Mouse (Mus musculus) intestine, postnatal 0 days (tissue): ENCODE results near the gene Vti1a. TPM values are rescaled to one million over a fixed set of nuclear protein-coding genes. Genes with fewer than 3 reads are reported as not detected.

Experiments
- ATAC-seq: fragments of 200-750 bp; cut with Nextera tagmentation; 2 replicates; pipeline ENCODE4 v1.8.0; 2017; ENCODE audit warnings: mild to moderate bottlenecking, moderate TSS enrichment, moderate library complexity
- H3K27ac ChIP-seq: fragments of 300-500 bp; sonication (generic); 2 replicates; pipeline ENCODE4 v1.5.1; 2014; ENCODE audit warnings: mild to moderate bottlenecking, low read depth, low read length, moderate library complexity
- H3K27me3 ChIP-seq: fragments of 300-500 bp; sonication (generic); replicated peaks from 2 replicates; pipeline ENCODE4 v1.6.1; 2014; ENCODE audit warnings: low read length, mixed read lengths; ENCODE audit not compliant: control insufficient read depth, insufficient read depth
- H3K36me3 ChIP-seq: fragments of 300-500 bp; sonication (generic); 2 replicates; pipeline ENCODE4 v1.6.1; 2014; ENCODE audit warnings: mild to moderate bottlenecking, moderate library complexity; ENCODE audit not compliant: control insufficient read depth, insufficient read depth
- H3K4me1 ChIP-seq: fragments of 300-500 bp; sonication (generic); replicated peaks from 2 replicates; pipeline ENCODE4 v1.6.1; 2014; ENCODE audit warnings: antibody characterized with exemption, low read length, mixed read lengths; ENCODE audit not compliant: control insufficient read depth, insufficient read depth
- H3K4me2 ChIP-seq: fragments of 300-500 bp; sonication (generic); replicated peaks from 2 replicates; pipeline ENCODE4 v1.6.1; 2014; ENCODE audit warnings: low read depth, mild to moderate bottlenecking, moderate library complexity
- H3K4me3 ChIP-seq: fragments of 300-500 bp; sonication (generic); 2 replicates; pipeline ENCODE4 v1.5.1; 2014; ENCODE audit warnings: low read depth, low read length
- H3K9ac ChIP-seq: fragments of 300-500 bp; sonication (generic); 2 replicates; pipeline ENCODE4 v1.6.1; 2014; ENCODE audit warnings: mild to moderate bottlenecking, low read depth, low read length
- H3K9me3 ChIP-seq: fragments of 300-500 bp; sonication (generic); 2 replicates; pipeline ENCODE4 v1.6.1; 2016; ENCODE audit warnings: mixed run types; ENCODE audit not compliant: control insufficient read depth
- CTCF ChIP-seq: sonication (generic); IDR thresholded peaks from 2 replicates; pipeline ENCODE4 v1.5.1; 2016; ENCODE audit warnings: low read depth, mild to moderate bottlenecking, control low read depth, antibody characterized with exemption, moderate library complexity
- WGBS: fragments of 180-500 bp; shearing (Covaris S2); extraction: QIAGEN DNeasy Blood & Tissue Kit; methylation state at CpG from one replicate; pipeline ENCODE4 v1.1.7; 2014; 5-methylcytosine and 5-hydroxymethylcytosine counted together
- polyA plus RNA-seq: library from polyadenylated mRNA; unstranded; fragments of >200 nt; fragmentation: Nextera tagmentation; extraction: Ambion mirVana; gene quantifications from 2 replicates; pipeline ENCODE4 v1.2.1, GENCODE M21; 2015

Gene Vti1a
- polyA plus RNA-seq, 1 experiment from 2014 or later, result 21.3 TPM

GRCm38 (mm10) chr19:55335881-55336280, 19.8 kb downstream of the Vti1a start:
- no peak overlapping the region for H3K4me3 ChIP-seq
- no peak overlapping the region for H3K27ac ChIP-seq
- H3K4me2 ChIP-seq, result no peak overlapping the region
- H3K4me1 ChIP-seq, result no peaks in the 10 kb centered on the region
- TF ChIP-seq CTCF, result peak; percentile 75
- no peaks in the 10 kb centered on the region for H3K27me3 ChIP-seq
- no peak overlapping the region for H3K9ac ChIP-seq
- no peaks in the 10 kb centered on the region for H3K9me3 ChIP-seq
- ATAC-seq, result no peak
- 80% methylated on average over 1 of the region's 1 CpGs for WGBS
- 0 out of 2 replicates have a peak, but pooled peaks cover 5% of the 10 kb centered on the region for H3K36me3 ChIP-seq

GRCm38 (mm10) chr19:55336441-55336840, 20.3 kb downstream of the Vti1a start:
- Histone ChIP-seq H3K27me3 (no peaks in the 10 kb centered on the region), H3K4me3 (no peak overlapping the region), H3K36me3 (0 out of 2 replicates have a peak, but pooled peaks cover 4% of the 10 kb centered on the region), H3K27ac (no peak overlapping the region), H3K4me1 (no peaks in the 10 kb centered on the region), H3K9me3 (no peaks in the 10 kb centered on the region), H3K9ac (no peak overlapping the region), H3K4me2 (no peak overlapping the region)
- ATAC-seq, result no peak
- WGBS, result 80% methylated on average over 12 of the region's 12 CpGs
- no peak for TF ChIP-seq CTCF

- no peak overlapping the region for H3K9ac ChIP-seq
- no peak for TF ChIP-seq CTCF
- no peak for ATAC-seq
- no peaks in the 10 kb centered on the region for H3K27me3 ChIP-seq
- WGBS, result 76% methylated on average over 9 of the region's 9 CpGs
- no peaks in the 10 kb centered on the region for H3K4me1 ChIP-seq
- H3K4me3 ChIP-seq, result no peak overlapping the region
- no peaks in the 10 kb centered on the region for H3K9me3 ChIP-seq
- H3K27ac ChIP-seq, result no peak overlapping the region
- H3K4me2 ChIP-seq, result no peak overlapping the region
- 0 out of 2 replicates have a peak, but pooled peaks cover 4% of the 10 kb centered on the region for H3K36me3 ChIP-seq
Measured at GRCm38 (mm10) chr19:55337066-55337465, 21.0 kb downstream of the Vti1a start.

- H3K4me1 ChIP-seq, result no peaks in the 10 kb centered on the region
- H3K9me3 ChIP-seq, result no peaks in the 10 kb centered on the region
- H3K36me3 ChIP-seq, result 0 out of 2 replicates have a peak, but pooled peaks cover 4% of the 10 kb centered on the region
- no peak overlapping the region for H3K27ac ChIP-seq
- 88% methylated on average over 10 of the region's 10 CpGs for WGBS
- ATAC-seq, result no peak
- H3K27me3 ChIP-seq, result no peaks in the 10 kb centered on the region
- no peak overlapping the region for H3K4me3 ChIP-seq
- no peak overlapping the region for H3K4me2 ChIP-seq
- no peak for TF ChIP-seq CTCF
- no peak overlapping the region for H3K9ac ChIP-seq
Measured at GRCm38 (mm10) chr19:55337664-55338063, 21.6 kb downstream of the Vti1a start.

GRCm38 (mm10) chr19:55340521-55340920, 24.4 kb downstream of the Vti1a start:
- no peak overlapping the region for H3K4me3 ChIP-seq
- WGBS, result 88% methylated on average over 6 of the region's 6 CpGs
- H3K27ac ChIP-seq, result no peak overlapping the region
- no peaks in the 10 kb centered on the region for H3K9me3 ChIP-seq
- TF ChIP-seq CTCF, result no peak
- H3K4me2 ChIP-seq, result no peak overlapping the region
- no peak for ATAC-seq
- no peaks in the 10 kb centered on the region for H3K27me3 ChIP-seq
- no peaks in the 10 kb centered on the region for H3K4me1 ChIP-seq
- H3K9ac ChIP-seq, result no peak overlapping the region
- H3K36me3 ChIP-seq, result no peaks in the 10 kb centered on the region

GRCm38 (mm10) chr19:55341377-55341776, 25.3 kb downstream of the Vti1a start:
- WGBS, result 68% methylated on average over 3 of the region's 3 CpGs
- Histone ChIP-seq H3K9me3 (no peaks in the 10 kb centered on the region), H3K27ac (no peak overlapping the region), H3K4me3 (no peak overlapping the region), H3K9ac (no peak overlapping the region), H3K4me2 (no peak overlapping the region), H3K4me1 (no peaks in the 10 kb centered on the region), H3K36me3 (no peaks in the 10 kb centered on the region), H3K27me3 (no peaks in the 10 kb centered on the region)
- TF ChIP-seq CTCF, result 0 out of 2 replicates have a peak, but pooled peaks have one; percentile 29
- no peak for ATAC-seq

GRCm38 (mm10) chr19:55342423-55342822, 26.3 kb downstream of the Vti1a start:
- H3K27ac ChIP-seq, result no peak overlapping the region

More at GRCm38 (mm10) chr19:55342423-55342822, 26.3 kb downstream of the Vti1a start:
- H3K36me3 ChIP-seq, result no peaks in the 10 kb centered on the region
- whole genome bisulfite sequencing, result 66% methylated on average over 7 of the region's 7 CpGs
- 0 out of 2 replicates have a peak, but pooled peaks have one; percentile 31 for ATAC-seq
- H3K4me1 ChIP-seq, result no peaks in the 10 kb centered on the region
- no peak overlapping the region for H3K4me2 ChIP-seq
- TF ChIP-seq CTCF, result no peak
- H3K27me3 ChIP-seq, result no peaks in the 10 kb centered on the region
- H3K9ac ChIP-seq, result no peak overlapping the region
- H3K4me3 ChIP-seq, result no peak overlapping the region
- no peaks in the 10 kb centered on the region for H3K9me3 ChIP-seq
